In the genomic region with DNA sequence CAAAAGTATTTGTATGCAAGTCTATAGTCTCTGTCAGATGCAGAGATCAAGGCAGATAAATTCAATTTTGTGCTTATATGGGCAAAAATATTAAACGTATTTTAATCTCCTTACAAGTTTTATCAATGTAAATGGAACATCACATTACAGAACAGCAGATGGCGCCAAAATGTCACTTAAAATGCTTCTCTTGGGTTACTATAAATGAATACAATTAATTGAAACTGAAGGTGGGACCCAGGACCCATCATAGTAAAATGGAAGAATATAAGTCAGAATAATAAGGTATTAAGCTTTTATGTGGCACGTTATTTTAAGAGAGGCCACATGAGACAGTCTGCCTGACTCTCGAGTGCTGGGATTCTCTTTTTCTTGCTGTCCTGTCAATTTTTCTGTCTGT, we compare ENCODE assay signal across 11 mouse cellular contexts. TPM values are rescaled to one million over a fixed set of nuclear protein-coding genes. Genes with fewer than 3 reads are reported as not detected.
DNase-seq lines count a peak whose midpoint lies in the region; ATAC-seq and TF ChIP-seq lines count a peak whose summit lies in the region.
"Had no signal": no experiment of that assay in that cellular context is flagged by ENCODE, and none has a peak within 500 bp of the region (broad histone marks: within the 10 kb centered on the region; RNA-seq: fewer than 3 reads in every experiment).

No protein-coding gene starts in this region.

- H3K27ac ChIP-seq in kidney, embryonic 14.5 days (ENCODE audit: low read depth, low read length): no peak overlapping the region
- no peak overlapping the region for H3K27ac ChIP-seq in MEL (ENCODE audit: control insufficient read depth, low read depth, low read length)
- H3K27ac ChIP-seq: liver, embryonic 13.5 days; stomach, embryonic 15.5 days had no signal

- peak; percentile 90 for TF ChIP-seq RAD21 in MEL (IDR thresholded peaks at IDR 0.05; ENCODE audit: low read depth, low read length)

- no peaks in the 10 kb centered on the region for H3K9me3 ChIP-seq in kidney, embryonic 14.5 days (ENCODE audit: control insufficient read depth, low read length)
- H3K9me3 ChIP-seq in MEL (replicated peaks; ENCODE audit: insufficient read depth, low read length): no peaks in the 10 kb centered on the region
- H3K9me3 ChIP-seq: liver, embryonic 13.5 days; stomach, embryonic 15.5 days had no signal

- 41% methylated on average over 4 of the region's 4 CpGs for WGBS in kidney, embryonic 14.5 days
- 34% methylated on average over 4 of the region's 4 CpGs for WGBS in large intestine, adult 2 months

- no peaks in the 10 kb centered on the region for H3K4me1 ChIP-seq in kidney, embryonic 14.5 days (ENCODE audit: control insufficient read depth, insufficient read depth, low read length)
- peaks cover 0 to 3% of the 10 kb centered on the region in 2 experiments; a peak in 1 of 4 replicates for H3K4me1 ChIP-seq in MEL (ENCODE audit: control insufficient read depth in 1 of 2, insufficient read depth in 2 of 2, low read length in 2 of 2)
- H3K4me1 ChIP-seq: stomach, embryonic 15.5 days had no signal

- peaks cover 52% of the 10 kb centered on the region for H3K79me2 ChIP-seq in MEL (ENCODE audit: control insufficient read depth, insufficient read depth, low read length, poor library complexity)

- H3K36me3 ChIP-seq in kidney, embryonic 14.5 days (ENCODE audit: control insufficient read depth, insufficient read depth, low read length): no peaks in the 10 kb centered on the region
- 0 out of 4 replicates have a peak, but pooled peaks cover 0 to under 1% of the 10 kb centered on the region in 2 experiments for H3K36me3 ChIP-seq in MEL (ENCODE audit: control insufficient read depth in 1 of 2, insufficient read depth in 2 of 2, low read length in 2 of 2)
- H3K36me3 ChIP-seq: liver, embryonic 13.5 days; stomach, embryonic 15.5 days had no signal

- no peak for TF ChIP-seq POLR2A in MEL (IDR thresholded peaks at IDR 0.05; ENCODE audit: control insufficient read depth in 1 of 2, insufficient read depth in 1 of 2, low read depth in 1 of 2, low read length in 2 of 2, poor library complexity in 1 of 2)

- DNase-seq in kidney, adult 18-20 months: peak; percentile 30
- DNase-seq in CD4-positive helper T cell, adult 2 months (ENCODE audit: low read depth, low spot score): peak; percentile 75
- DNase-seq in MEL (ENCODE audit: low read depth, low spot score): peak; percentile 79
- peak; percentile 70 to 77 for DNase-seq in cerebellum, postnatal 10 days
- DNase-seq in large intestine, adult 2 months (ENCODE audit: low read depth, low spot score): peak; percentile 25
- peak; percentile 58 for DNase-seq in retina, adult 2 months (ENCODE audit: low read depth, low spot score)
- DNase-seq in yolk sac, embryonic 10.5 days (ENCODE audit: low spot score): no peak
- DNase-seq: liver, embryonic 13.5 days had no signal

- ATAC-seq in kidney, embryonic 14.5 days (ENCODE audit: low FRiP score, low TSS enrichment): no peak

- no peaks in the 10 kb centered on the region for H3K27me3 ChIP-seq in kidney, embryonic 14.5 days (ENCODE audit: control insufficient read depth, insufficient read depth, low read length)
- H3K27me3 ChIP-seq in MEL (ENCODE audit: control insufficient read depth in 1 of 2, insufficient read depth in 2 of 2, low read length in 2 of 2): no peaks in the 10 kb centered on the region
- H3K27me3 ChIP-seq: liver, embryonic 13.5 days; stomach, embryonic 15.5 days had no signal

- TF ChIP-seq CTCF in MEL (IDR thresholded peaks at IDR 0.05 in 2 of 3, conservative IDR thresholded peaks at IDR 0.05 in 1 of 3; ENCODE audit: control insufficient read depth in 1 of 3, insufficient read depth in 1 of 3, low read depth in 2 of 3, low read length in 3 of 3, poor library complexity in 1 of 3, severe bottlenecking in 1 of 3): peak; percentile 19 to 81 (median 22); a peak in 5 of 6 replicates

- no peak overlapping the region for H3K4me3 ChIP-seq in kidney, embryonic 14.5 days (ENCODE audit: low read length)
- H3K4me3 ChIP-seq in MEL (ENCODE audit: control insufficient read depth in 1 of 2, insufficient read depth in 1 of 2, low read depth in 2 of 2, low read length in 2 of 2): no peak overlapping the region
- H3K4me3 ChIP-seq: erythroblast, embryonic 14.5 days; liver, embryonic 13.5 days; stomach, embryonic 15.5 days had no signal

- H3K9ac ChIP-seq in kidney, embryonic 14.5 days (ENCODE audit: low read depth, low read length): no peak overlapping the region
- H3K9ac ChIP-seq in MEL (ENCODE audit: control insufficient read depth, low read depth, low read length, poor library complexity, severe bottlenecking): no peak overlapping the region
- H3K9ac ChIP-seq: liver, embryonic 13.5 days; stomach, embryonic 15.5 days had no signal

- no peak for TF ChIP-seq EP300 in MEL (IDR thresholded peaks at IDR 0.05; ENCODE audit: low read depth in 1 of 2, low read length in 2 of 2)

- H3K4me2 ChIP-seq in kidney, embryonic 14.5 days (replicated peaks; ENCODE audit: low read depth, low read length): no peak overlapping the region
- H3K4me2 ChIP-seq: liver, embryonic 13.5 days; stomach, embryonic 15.5 days had no signal

TF ChIP-seq in MEL, 35 proteins besides CTCF, POLR2A, EP300 and RAD21:
- TF ChIP-seq SMC3 (IDR thresholded peaks at IDR 0.05; ENCODE audit: low read depth, low read length) (peak; percentile 80), GATA1 (IDR thresholded peaks at IDR 0.05; ENCODE audit: low read depth, low read length) (no peak), ZC3H11A (IDR thresholded peaks at IDR 0.05; ENCODE audit: low read depth, low read length) (peak; percentile 74)

RNA-seq across cellular contexts. Expression of gene Fbxo11, which starts 39.9 kb away (rescaled TPM):
- 26.7 and 28.0 TPM in 2 replicates for polyA plus RNA-seq in kidney, embryonic 14.5 days (2014; fragmentation: Nextera tagmentation; extraction: Ambion mirVana)
- total RNA-seq in MEL (2012; rRNA removed): 9.4 and 14.1 TPM in 2 replicates
- 10 to 100 TPM; 17.5 to 91.4 TPM for polyA plus RNA-seq in MEL (2012; ENCODE audit: insufficient read depth in 1 of 2, insufficient read length in 2 of 2, low read depth in 1 of 2, low replicate concordance in 2 of 2, missing spikeins in 1 of 2)
- polyA plus RNA-seq in large intestine, adult 2 months (2012; rRNA removed): 11.6 and 12.6 TPM in 2 replicates

RNA-seq across cellular contexts. Expression of gene Msh6, which starts 50.4 kb away (rescaled TPM):
- polyA plus RNA-seq in kidney, embryonic 14.5 days (2014; fragmentation: Nextera tagmentation; extraction: Ambion mirVana): 35.6 and 70.6 TPM in 2 replicates
- 118 and 126 TPM in 2 replicates for total RNA-seq in MEL (2012; rRNA removed)
- 100 to 1,000 TPM; 144 to 167 TPM for polyA plus RNA-seq in MEL (2012; ENCODE audit: insufficient read depth in 1 of 2, insufficient read length in 2 of 2, low read depth in 1 of 2, low replicate concordance in 2 of 2, missing spikeins in 1 of 2)
- polyA plus RNA-seq in large intestine, adult 2 months (2012; rRNA removed): 3.1 and 4.5 TPM in 2 replicates
